Mouse (Mus musculus) retina, adult 2 months (tissue): ENCODE data around the gene Gramd1c.

Experiments used
- DNase-seq: peaks from one replicate; pipeline ENCODE4 v3.0.0-alpha.2; 2012; ENCODE audit warnings: low read depth, low spot score

Gene Gramd1c

DNA sequence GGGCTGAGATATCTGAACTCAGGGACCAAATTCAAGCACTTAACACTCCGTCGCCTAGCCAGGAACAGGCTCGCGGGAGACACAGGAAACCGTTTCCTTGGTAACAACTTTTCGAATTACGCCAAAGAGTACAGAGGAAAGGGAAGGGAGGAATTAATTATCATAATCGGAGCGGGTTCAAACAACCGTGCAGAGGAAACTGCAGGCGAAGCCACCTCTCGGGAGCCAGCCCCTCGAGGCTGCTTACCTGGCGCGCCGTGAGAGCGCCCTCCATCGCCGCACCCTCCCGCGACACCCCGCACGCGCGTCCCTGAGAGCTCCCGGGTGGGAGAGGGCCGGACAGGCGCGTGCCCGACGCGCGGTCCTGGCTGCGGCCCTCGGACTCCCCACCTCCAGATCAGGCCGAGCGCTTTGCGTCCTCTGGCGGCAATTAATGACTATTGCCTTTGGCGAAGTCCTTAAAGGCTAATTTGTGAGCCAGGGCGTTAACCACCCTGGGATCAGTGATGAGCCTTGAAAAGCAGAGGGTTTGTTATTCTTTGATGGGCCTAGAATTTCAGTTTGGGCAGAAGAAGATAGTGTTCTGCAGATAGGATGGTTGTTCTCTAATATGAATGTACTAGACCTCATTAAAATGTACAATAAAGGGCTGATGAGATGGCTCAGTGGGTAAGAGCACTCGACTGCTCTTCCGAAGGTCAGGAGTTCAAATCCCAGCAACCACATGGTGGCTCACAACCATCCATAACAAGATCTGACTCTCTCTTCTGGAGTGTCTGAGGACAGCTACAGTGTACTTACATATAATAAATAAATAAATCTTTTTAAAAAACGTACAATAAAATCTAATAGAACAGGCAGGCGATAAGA, at the start of gene Gramd1c:
TSS of gene Gramd1c (minus strand) at position 321 of the 870 bp plus-strand sequence.
- DNase-seq: no peak

DNA sequence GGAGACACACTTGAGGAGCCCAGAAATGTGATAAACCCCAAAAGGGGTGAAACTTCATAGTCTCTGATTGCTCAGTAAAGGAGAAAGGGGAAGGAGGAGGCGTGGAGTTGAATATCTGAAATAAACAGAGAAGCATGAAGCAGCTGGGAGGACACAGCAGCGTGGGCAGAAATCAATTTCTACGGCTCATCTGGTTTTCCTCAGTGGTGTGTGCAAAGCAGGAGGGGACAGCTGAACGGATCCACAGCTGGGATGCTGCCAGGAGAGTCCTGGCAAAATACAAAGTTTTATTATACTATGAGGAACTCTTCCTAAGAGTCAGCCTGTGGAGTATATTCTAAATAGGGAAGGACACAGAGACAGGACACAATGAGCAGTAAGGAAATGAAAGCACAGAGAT, 45.9 kb upstream of the Gramd1c start:
- no peak for DNase-seq

DNA sequence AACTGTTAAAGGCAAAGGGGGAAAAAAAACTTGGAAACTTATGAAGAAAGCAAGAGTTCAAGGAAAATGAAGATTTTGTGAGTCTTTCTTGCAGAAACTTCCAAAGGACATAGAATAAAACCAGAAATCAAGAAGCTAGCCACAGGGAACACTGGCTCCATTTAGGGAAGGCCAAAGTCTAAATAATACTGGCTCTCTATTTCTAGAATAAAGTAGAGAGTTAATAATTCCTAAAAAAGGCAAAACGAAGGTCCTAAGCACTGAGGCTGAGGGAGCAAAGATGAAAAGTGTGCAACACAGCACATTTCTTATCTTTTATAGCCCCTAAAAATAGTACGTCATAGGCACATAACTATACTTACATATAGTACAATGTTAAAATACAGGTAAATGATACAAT, 42.1 kb upstream of the Gramd1c start:
- no peak for DNase-seq

DNA sequence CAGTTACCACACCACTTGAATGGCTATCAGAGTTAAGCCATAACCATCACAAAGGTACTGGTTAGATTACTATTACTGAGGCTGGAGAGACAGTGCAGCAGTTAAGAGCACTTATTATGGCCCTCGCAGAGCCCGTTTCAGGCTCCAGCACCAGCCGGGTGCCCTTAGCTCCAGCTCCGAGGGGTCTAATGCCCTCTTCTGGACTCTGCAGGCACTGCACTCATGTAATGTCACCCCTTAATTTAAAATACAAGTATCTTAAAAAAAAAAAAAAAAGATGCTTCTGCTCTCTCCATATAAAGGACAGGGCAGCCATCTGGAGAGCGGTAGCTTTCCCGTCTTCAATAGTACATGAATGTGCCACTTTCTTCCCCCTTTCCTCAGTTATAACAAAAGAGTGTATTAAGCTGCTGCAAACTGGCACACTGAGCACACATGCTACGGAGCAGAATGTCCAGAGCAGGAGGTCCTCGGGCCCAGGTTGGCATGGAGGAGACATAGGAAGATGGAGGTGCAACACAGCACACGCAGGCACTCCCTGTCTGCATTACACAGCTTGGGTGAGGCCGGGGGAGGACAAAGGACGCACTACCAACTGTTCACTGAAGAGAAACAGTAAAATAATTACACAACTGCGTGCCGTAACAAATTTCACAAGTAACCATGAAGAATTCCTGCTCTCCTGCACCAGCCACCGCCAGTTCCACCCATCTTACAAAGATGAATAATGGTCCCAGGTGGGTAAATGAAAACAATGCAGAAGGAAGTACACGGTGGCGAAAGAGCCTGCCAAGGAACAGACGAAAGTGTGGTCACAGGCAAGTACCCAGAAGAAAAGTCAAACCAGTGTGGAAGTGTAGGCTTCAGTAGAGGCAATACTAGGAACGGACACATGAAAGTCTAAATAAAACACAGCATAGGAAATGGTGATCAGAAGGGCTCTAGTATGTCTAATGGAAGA, 40.9 kb upstream of the Gramd1c start:
- no peak for DNase-seq

DNA sequence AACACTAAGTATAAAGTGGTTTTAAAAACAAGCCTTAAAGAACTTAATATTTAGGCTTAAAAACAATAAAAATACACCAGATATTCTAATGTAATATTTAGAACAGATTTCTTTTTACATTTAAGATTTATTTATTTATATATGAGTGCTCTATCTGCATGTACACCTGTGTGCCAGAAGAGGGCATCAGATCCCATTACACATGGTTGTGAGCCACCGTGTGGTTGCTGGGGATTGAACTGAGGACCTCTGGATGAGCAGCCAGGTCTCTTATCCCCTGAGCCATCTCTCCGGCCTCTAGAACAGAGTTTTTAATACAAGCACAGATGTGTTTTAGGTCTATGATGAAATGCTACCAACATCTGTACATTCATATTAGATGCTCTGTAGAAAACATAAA, 39.8 kb upstream of the Gramd1c start:
- no peak for DNase-seq

DNA sequence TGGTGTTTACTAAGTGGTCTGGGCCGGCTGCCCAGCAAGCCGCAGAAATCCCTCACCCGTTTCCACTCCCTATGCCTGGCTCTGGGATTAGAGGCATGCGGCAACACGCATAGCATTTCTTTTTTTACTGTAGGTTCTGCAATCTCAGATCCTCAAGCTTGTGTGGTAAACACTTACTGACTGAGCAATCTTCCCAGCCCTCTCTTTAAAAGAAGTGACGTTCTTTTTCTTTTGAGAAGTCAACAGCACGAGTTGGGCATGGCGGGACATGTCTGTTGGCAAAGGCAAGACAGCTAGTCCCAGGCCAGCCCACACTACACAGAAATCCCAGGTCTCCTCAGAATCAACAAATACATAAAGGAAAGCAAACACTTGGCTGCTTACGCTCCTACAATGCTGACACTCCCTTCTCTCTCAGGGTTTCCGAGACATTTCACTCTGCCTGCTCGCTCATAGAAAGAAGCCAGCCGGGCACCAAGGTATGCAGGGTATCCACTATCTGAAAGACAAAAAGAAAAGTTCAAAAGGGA, 38.1 kb upstream of the Gramd1c start:
- DNase-seq: no peak

DNA sequence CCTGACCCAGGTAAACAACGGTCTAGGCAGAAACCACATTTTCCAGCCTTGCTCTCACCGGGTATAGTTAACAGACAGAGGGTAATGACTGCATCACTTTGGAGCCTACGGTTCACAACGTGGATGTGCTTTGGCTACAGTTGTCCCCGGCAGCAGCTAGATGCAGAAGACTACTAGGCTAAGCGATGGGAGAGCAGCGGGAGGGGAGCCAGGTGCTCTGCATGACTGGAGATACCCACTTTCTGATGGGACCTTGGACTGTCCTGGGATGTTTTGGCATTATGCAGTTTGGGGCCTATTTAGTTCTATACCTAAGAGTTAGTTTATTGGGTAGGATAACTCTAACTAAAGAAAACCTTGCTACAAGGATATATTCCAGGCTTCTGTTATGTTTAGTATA, 36.2 kb upstream of the Gramd1c start:
- DNase-seq: no peak

DNA sequence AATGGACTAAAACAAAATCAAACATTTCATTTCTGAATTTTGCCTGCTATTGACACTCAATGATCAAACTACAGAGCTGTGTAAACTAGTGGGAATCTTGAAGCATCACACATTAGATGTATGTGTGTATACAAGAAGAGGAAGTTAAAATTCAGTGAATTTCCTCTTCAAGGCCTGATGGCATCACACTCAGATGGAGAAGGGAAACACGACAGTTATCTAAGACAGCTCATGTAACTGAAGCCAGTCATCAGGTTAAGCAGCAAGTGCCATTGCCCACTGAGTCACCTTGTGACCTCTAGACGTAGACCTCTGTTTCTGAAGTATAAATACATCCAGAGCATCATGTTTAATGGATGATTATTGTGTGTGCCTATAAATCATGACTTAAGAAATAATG, 24.5 kb upstream of the Gramd1c start:
- DNase-seq: no peak

DNA sequence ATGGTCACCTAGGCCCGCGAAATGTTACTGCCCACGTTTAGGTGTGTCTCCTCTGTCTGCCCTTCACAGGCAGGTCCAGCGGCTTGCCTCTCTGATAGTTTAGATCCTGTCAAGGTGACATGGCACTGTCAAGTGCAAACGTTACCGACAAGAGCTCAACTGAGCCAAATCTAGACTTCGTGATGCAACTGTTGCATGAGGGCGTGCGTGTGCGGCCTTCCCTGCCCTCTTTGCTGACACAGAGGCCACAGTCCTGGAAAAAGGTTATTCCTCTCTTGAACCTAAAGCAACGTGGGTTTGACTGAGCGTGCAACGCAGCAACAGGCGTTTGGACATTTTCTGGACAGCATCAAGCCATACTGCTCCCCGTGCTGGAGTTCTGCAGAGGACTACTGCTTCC, 1.8 kb downstream of the Gramd1c start:
- DNase-seq: no peak

DNA sequence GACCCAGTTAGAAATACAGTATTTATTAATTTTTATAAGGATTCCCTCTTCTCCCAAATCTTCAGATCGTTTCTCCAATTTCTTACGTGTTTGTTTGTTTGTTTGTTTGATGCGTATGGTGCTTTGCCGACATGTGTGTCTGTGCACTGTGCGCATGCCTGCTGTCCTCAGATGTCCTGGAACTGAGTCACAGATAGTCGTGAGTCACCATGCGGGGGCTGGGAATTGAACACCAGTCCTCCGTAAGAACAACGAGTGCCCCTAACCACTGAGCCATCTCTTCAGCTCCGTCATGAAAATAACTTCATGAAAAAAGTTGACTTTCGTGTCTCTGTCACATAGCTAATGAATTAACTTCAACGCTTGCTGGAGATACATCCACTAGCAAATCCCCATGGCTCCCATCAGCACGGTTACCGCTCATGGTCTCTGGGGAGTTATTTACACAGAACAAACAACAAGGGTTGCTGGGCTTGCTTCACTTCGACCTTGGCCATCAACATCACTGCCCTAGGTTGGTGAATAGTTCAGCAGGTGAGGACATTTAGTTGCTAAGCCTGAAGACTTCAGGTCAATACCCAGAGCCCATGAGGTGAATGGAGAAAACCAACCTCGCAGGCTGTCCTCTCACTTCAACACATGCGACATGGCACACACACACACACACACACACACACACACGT, 2.4 kb downstream of the Gramd1c start:
- no peak for DNase-seq

DNA sequence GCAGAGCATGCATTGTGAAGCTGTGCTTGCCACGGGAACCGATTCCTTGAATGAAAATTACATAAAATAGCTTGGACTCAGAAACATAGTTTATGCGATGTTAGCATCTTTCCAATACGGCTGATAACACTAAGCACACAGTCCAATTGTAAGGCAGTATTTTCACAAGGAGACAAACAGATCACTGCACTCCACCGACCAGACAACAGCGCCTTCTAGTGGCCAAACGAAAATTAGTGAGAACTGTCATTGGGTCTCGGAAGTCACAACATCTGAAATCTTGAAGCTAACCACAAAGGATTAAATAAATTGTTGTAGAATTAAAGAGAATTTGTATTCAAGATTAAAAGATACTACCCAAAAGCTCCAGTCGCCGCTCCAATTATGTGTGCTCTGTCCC, 4.4 kb downstream of the Gramd1c start:
- DNase-seq: peak; percentile 53

DNA sequence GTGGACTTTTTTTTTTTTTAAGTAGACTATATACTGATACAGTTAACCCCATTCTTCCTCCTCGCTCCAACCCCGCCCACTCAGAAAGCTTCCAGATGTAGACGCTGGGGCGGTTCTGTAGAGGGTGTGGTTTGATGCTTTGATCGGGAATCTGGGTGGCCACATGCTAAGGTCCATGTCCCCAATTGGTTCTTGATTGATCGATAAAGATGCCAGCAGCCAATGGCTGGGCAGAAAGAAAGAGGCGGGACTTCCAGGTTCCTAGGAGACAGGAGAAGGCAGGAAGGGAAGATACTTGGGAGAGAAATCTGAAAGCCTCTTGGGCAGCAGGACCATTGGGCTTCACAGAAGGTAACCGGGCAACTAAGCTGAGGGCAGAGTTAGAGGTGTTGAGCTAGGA, 7.4 kb downstream of the Gramd1c start:
- DNase-seq: no peak

DNA sequence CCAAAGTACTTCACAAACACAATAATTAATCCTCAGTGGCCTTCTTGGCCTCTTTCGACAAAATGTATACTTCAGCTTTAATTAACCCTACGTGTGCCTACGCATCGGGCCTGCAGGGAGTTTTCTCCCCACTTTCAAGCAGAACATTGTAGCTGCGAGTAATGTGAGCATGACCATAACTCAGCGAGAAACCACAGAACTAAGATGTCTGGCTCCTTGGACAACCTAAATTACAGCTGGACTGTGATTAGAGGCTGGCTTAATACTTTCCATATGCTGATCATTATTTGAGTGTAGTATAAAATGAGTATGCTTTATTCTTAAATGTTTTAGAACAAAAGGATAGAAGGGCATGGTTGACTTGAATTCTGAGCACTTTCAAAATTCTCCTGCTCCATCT, 9.9 kb downstream of the Gramd1c start:
- DNase-seq: no peak

DNA sequence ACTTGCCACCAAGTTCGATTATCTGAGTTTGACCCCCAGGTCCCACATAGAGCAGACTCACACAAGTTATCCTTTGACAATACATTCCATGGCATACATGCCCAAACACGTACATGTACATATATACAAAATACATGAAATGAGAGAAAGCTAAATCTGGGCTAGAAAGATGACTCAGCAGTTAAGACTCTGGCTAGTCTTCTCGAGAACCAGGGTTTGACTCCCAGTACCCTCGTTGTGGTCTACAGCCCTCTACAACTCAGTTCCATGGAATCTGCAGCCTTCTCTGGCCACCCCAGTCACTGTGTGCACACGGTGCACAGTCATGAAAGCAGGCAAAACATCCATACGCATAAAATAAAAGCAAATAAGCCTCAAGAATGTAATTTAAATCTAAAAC, 10.8 kb downstream of the Gramd1c start:
- DNase-seq: no peak

DNA sequence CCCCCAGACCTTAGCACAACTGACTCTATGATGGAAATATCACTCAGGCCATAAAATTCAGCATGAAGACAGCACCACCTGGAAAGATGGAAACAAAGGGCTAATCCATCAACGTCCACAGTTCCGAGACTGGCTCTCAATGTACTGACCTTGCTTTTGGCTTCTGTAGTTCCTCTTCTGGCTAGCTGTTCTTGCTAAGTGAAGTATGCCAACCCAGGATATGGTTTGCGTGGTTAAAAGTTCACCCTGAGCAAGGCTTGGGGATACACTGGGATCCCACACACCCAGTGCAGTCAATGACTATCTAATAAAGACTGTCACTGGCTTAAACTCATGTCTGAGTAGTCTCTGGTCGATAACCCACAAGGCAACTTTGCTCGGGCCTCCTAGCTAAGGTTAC, 13.0 kb downstream of the Gramd1c start:
- no peak for DNase-seq

DNA sequence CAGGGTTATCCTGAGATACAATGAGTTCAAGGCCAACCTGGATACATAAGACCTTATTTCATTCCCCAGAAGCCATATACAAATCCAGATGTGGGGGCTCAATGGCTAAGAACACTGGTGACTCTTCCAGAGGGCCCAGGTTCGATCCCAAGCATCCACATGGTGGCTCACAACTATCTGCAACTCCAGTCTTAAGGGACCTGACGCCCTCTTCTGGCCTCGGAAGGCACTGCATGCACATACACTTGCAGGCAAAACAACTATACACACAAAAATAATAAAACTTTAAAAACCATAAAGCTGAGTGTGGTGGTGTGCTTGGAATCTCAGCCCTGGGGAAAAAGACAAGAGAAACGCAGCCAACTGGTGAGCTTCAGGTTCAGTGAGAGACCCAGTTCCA, 24.0 kb downstream of the Gramd1c start:
- DNase-seq: no peak

DNA sequence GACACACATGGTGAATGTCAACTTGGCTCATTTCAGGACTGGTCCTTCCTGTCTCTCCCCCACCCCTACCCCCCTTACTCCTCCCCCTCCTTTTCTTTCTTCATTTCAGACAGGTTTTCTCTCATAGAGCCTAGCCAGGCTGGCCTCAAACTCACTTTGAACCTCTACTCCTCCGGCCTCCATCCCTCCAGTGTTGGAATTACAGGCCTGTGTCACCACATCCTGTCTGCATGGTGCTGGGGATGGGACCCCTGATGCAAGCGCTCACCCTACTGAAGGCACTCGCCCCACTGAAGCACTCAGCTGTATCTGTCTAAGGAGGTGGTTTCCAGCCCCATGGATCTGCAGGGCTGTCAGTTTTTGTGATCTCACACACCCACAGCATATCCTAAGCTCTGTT, 27.9 kb downstream of the Gramd1c start:
- DNase-seq: no peak

DNA sequence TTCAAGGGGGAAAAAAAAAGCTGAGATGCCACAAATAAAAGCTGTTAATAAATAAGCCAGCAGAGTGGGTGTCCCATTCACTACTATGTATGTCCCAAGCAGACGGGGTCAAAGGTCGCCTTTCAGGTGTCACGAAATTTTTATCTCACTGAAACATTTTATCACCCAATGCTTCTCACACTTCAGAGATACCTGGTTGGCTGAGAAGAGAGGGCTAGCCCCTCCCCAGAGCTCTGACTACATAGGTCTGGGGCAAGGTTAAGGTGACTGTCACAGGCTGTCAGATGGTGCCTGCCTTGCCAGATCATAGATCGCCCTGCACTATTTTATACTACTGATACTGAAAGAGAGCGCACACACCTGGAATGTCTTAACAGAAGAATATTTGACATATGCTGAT, 29.8 kb downstream of the Gramd1c start:
- DNase-seq: no peak

DNA sequence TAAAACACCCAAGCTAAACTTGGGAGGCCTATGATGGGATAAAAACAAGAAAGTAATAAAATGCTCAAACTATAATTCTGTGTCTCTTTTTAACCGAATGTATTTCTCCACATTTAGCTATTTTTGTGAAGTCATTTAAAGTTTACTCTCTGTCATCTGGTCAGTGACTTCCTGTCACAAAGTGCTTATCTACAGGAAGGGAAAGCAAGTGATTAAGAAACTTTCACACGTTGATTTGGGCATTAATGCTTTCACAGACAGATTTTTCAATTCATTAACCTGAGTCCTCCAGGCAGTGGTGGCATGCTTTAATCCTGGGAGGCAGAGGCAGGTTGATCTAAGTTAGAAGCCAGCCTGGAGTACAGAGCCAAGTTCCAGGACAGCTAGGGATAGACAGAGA, 33.9 kb downstream of the Gramd1c start:
- no peak for DNase-seq

DNA sequence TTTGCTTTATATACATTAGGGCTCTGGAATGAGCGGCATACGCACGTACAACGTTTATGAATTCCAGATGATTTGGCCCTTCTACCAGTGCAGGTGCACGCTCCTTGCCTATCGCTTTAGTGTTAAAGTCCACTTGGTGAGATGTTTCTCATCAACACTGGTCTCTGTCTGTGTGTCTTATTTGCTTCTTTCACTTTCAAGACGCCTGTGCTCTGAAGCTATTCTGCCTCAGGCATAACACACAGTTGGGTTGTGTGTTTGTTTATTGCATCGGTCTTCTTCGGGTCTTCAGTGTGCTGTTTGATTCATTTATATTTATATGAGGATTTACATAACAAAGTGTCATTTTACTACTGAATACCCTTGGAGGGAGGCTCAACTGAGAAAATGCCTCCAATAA, 36.3 kb downstream of the Gramd1c start:
- DNase-seq: no peak

DNA sequence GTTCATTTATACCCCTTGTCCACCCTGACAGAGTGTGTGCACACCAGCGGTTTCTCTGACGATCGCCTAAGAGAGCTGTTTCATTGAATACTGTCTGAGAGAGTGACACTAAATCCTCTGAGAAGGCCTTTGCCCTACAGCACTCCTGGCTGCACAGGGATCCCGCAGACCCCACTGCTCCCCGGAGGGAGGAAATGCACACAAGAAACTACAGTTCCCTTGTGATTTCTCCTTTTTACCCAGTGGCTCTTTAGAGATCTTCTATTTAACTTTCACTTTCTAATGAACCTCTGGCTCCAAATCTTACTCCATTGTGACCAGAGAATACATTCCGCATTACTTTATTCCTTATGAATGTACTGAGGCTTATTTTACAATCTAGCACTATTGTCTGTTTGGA, 36.9 kb downstream of the Gramd1c start:
- no peak for DNase-seq

DNA sequence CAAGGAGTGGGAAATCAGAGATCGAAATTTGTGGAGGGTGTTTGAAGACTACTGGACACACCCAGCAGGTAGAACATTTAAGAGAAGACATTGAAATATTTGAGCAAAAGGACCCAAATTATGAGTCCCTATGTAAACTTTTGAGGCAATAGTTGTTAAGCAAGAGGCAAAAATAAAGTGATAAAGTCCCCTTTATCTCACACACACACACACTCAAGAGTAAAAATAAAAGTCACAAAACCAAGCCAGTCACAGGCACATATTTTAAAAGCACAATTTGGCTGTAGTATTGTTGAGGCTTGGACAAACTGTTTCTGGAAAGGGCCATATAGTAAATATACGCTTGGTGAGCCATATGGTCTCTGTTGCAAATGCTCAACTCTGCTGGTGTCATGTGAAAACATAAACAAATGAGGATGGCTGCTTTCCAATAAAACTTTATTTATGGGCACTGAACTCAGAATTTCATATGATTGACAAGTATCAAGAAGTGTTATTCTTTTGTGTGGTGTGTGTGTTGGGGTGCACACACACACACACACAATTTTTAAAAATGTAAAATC, 44.1 kb downstream of the Gramd1c start:
- DNase-seq: no peak
